Mouse (Mus musculus) G1E (cell line): ENCODE results near the gene Jmjd4.

Source experiments
- CTCF ChIP-seq: IDR thresholded peaks from 2 replicates; pipeline ENCODE4 v1.5.1; 2012; ENCODE audit warnings: low read depth, low read length, inconsistent platforms, mixed read lengths
- GATA1 ChIP-seq: IDR thresholded peaks from 2 replicates; pipeline ENCODE4 v1.6.1; 2012; ENCODE audit warnings: borderline replicate concordance, low read length, inconsistent platforms, mixed read lengths

GRCm38 (mm10) chr11:59506713-59507074 lies 56.8 kb downstream of the Jmjd4 start:
- no peak for TF ChIP-seq GATA1
- no peak for TF ChIP-seq CTCF
